Mouse (Mus musculus): ENCODE results near the gene Col27a1.

DNA sequence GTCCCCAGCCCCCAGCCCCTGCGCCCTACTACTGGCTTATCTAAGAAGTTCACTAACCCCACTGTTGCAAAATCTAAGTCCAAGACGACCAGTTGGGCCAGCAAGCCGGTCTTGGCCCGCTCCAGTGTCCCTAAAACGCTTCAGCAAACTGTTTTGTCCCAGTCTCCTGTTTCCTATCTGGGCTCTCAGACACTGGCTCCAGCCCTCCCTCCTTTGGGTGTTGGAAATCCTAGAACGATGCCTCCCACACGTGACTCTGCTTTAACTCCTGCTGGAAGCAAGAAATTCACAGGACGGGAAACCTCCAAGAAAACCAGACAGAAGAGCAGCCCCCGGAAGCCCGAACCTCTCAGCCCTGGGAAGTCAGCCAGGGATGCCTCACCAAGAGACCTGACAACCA lies 11.6 kb downstream of the Col27a1 start:
- TF ChIP-seq CTCF (IDR thresholded peaks at IDR 0.05; ENCODE audit: borderline replicate concordance, control insufficient read depth, extremely low read depth, insufficient read depth, low read length, poor library complexity) (no peak), POLR2A (IDR thresholded peaks at IDR 0.05; ENCODE audit: control insufficient read depth, extremely low read depth, insufficient read depth, low read length, poor library complexity) (no peak)
